Mouse (Mus musculus) heart, postnatal 36 days (tissue): ENCODE measurements around the gene Foxo1. TPM values are rescaled to one million over a fixed set of nuclear protein-coding genes. Genes with fewer than 3 reads are reported as not detected.

Source experiments
- DNase-seq, 2 experiments: peaks; one replicate each; pipeline ENCODE4 v3.0.0; 2021 to 2022
- intact Hi-C: fragments of 180-260 bp; cut with DNase I; formaldehyde crosslinking; loops from one replicate; pipeline ENCODE4 v1.15.1; 2025
- total RNA-seq, 2 experiments: library from RNA; stranded (reverse); gene quantifications; 2 replicates each; pipeline ENCODE4 v1.2.3; 2021

The Foxo1 gene
- total RNA-seq, 2 experiments from 2014 or later: 13.9 to 15.4 TPM

DNA sequence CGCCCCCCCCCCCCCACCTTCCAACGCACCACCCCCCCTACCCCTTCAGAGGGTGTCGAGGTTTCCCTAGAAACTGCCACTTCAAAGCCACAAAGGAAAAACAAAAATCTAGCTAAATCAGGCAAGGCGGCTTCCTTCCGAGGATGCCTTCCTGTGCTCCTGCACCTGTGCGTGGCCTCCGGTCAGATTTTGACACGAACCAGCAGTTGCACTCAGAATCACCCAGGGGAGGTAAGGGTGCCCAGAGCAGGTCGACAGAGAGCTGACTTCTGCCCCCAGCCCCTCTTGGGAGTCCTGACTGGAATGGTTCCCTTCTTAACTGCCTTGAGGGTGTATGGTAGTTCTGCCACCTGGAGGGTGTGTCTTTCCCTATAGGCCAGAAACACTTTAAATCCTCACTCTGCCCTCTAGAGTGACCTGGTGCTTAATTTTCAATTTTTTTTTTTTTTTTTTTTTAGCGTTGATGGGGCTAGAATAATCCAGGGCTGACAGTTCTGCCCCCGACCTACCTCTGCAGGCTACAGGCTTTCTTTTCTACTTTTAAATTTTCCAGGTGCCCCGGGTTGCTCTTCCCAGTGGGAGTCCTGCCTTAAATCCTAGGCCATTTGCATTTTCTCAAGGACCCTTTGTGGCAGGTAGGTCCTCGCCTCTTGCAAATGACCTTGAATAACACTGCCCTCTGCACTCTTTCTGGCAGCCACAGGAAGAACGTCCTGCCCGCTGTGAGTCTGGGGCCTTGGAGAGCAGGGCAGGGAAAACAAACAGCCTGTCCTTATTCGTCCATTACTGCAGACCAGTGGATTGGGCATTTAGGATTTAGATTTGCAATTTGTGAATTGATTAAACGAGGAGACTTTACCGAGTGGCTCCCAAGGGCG is 132.4 kb downstream of the Foxo1 start:
- intact Hi-C loops: loop anchor here (5.0 to 10.0 kb wide), 3 partner anchors 53 to 554 kb away; no protein-coding TSS in a partner anchor
- no peak for DNase-seq

- peak; percentile 52 to 71 for DNase-seq
- intact Hi-C loops: loop anchor here (5.0 to 10.0 kb wide), 3 partner anchors 54 to 553 kb away; no protein-coding TSS in a partner anchor
These were observed 133.2 kb downstream of the Foxo1 start for GRCm38 (mm10) chr3:52401162-52401928.

Other genes with a start within 250 kb of the Foxo1 start
- gene Maml3, start 163.3 kb upstream of the Foxo1 start, total RNA-seq: 1 to 10 TPM; 1.8 to 5.0 TPM